Mouse (Mus musculus): Measurements from ENCODE around the gene Rps6ka4. TPM values are rescaled to one million over a fixed set of nuclear protein-coding genes. Genes with fewer than 3 reads are reported as not detected.
A peak's percentile ranks its signal among the peaks of the same experiment; 100 is the strongest.

Gene Rps6ka4
- polyA plus RNA-seq, 1 experiment from 2014 or later: 34.2 TPM

GRCm38 (mm10) chr19:6849506-6850068 lies 9.2 kb upstream of the Rps6ka4 start:
- peaks cover 58% of the 10 kb centered on the region for H3K27me3 ChIP-seq
- no peak overlapping the region for H3K4me3 ChIP-seq (replicated peaks)
- WGBS: 73% methylated on average over 23 of the region's 23 CpGs
- H3K36me3 ChIP-seq: no peaks in the 10 kb centered on the region
- no peak overlapping the region for H3K27ac ChIP-seq (replicated peaks)
- ATAC-seq (ENCODE audit: insufficient number of reproducible peaks, low FRiP score, low TSS enrichment, low read depth): no peak
- H3K9me3 ChIP-seq (replicated peaks): no peaks in the 10 kb centered on the region
- H3K9ac ChIP-seq: no peak overlapping the region
- H3K4me2 ChIP-seq (replicated peaks): no peak overlapping the region
- H3K4me1 ChIP-seq: peaks cover 15% of the 10 kb centered on the region

DNA sequence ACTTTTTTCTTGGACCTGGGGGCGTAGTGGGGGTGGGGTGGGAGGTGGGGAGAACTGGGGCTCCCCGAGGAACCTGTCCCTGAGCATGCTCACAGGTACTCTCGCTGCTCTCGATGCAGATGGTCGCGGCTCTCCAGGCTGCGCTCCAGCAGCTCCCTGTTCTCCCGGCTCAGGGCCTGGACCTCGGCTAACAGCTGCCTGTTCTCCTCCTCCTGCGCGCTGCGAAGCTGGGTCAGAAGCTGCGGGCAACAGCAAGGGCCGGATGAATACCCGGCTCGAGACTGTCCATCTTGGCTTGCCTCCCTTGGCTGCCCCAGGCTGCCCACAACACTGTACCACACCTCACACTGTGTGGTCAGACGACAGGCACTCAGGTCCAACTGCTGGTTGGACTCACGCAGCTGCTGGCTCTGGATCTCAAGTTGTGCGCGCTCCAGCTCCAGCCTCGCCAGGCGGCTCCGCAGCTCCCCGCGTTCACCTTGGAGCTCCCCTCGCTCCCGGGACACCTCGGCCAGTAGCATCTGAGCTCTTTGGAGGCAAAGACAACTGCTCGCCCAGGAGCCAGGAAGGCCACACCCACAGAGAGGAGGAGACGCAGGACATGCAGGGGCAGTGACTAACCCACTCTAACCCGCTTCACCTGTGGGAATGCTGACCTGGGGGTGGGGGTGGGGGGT lies 7.5 kb upstream of the Rps6ka4 start:
- peak overlapping the region; percentile 45 for H3K4me2 ChIP-seq (replicated peaks)
- peaks cover 14% of the 10 kb centered on the region for H3K4me1 ChIP-seq
- H3K36me3 ChIP-seq: no peaks in the 10 kb centered on the region
- 0 out of 2 replicates have a peak overlapping the region, but pooled peaks have one; percentile 16 for H3K9ac ChIP-seq
- peak overlapping the region; percentile 26 for H3K4me3 ChIP-seq (replicated peaks)
- 6% methylated on average over 31 of the region's 31 CpGs for WGBS
- H3K27me3 ChIP-seq: peaks cover 58% of the 10 kb centered on the region
- no peak overlapping the region for H3K27ac ChIP-seq (replicated peaks)
- H3K9me3 ChIP-seq (replicated peaks): no peaks in the 10 kb centered on the region
- no peak for ATAC-seq (ENCODE audit: insufficient number of reproducible peaks, low FRiP score, low TSS enrichment, low read depth)

DNA sequence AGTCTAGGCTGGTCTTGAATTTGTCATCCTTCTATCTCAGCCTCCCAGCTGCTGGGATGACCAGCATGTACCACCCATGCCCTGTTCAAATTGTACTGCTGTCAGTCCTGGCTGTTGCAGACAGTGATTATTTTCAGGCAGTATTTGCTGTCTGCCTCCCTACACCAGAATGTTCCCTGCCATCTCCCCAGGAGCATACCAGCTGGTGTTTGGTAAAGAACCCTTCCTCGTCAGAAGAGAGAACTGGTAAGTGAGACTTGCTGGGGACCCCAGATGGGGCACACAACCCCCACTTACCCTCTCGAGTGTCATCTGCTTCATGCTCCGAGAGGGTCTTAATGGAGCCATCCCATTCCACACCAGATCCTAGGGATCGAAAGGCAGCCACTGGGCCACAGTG lies 5.6 kb upstream of the Rps6ka4 start:
- ATAC-seq (ENCODE audit: insufficient number of reproducible peaks, low FRiP score, low TSS enrichment, low read depth): no peak
- no peak overlapping the region for H3K27ac ChIP-seq (replicated peaks)
- WGBS: 65% methylated on average over 4 of the region's 4 CpGs
- no peaks in the 10 kb centered on the region for H3K36me3 ChIP-seq
- H3K27me3 ChIP-seq: peaks cover 58% of the 10 kb centered on the region
- H3K4me3 ChIP-seq (replicated peaks): no peak overlapping the region
- H3K9ac ChIP-seq: no peak overlapping the region
- peaks cover 18% of the 10 kb centered on the region for H3K4me1 ChIP-seq
- no peaks in the 10 kb centered on the region for H3K9me3 ChIP-seq (replicated peaks)
- H3K4me2 ChIP-seq (replicated peaks): no peak overlapping the region

DNA sequence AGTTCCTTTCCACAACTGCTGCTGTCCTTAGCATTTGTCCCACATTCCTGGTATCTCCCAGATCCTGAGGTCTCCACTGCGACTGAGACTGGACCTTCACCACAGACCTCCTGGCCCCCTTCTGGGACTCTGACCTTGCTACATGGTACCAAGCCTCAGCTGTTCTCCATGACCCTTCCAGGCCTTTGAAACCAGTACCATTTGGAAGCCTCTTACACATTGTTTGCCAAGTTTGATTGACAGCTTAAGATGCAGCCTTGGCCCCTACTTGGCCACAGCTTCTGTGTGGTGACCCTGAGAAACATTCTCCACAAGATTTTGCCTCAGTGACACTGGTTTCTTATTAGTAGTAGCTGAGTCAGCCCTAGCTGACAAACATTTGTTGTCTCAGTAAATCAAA lies 1.9 kb upstream of the Rps6ka4 start:
- Histone ChIP-seq H3K9me3 (replicated peaks) (no peaks in the 10 kb centered on the region), H3K27ac (replicated peaks) (no peak overlapping the region), H3K4me1 (peaks cover 22% of the 10 kb centered on the region), H3K9ac (no peak overlapping the region), H3K4me3 (replicated peaks) (no peak overlapping the region), H3K27me3 (peaks cover 26% of the 10 kb centered on the region), H3K4me2 (replicated peaks) (no peak overlapping the region), H3K36me3 (peaks cover 12% of the 10 kb centered on the region; the same call in 1 of the 2 replicates)
- WGBS: 81% methylated on average over 1 of the region's 1 CpGs
- ATAC-seq (ENCODE audit: insufficient number of reproducible peaks, low FRiP score, low TSS enrichment, low read depth): no peak

GRCm38 (mm10) chr19:6841292-6841597 lies 809 bp upstream of the Rps6ka4 start:
- Histone ChIP-seq H3K4me2 (replicated peaks) (peak overlapping the region; percentile 94; the same call in 1 of the 2 replicates), H3K4me3 (replicated peaks) (peak overlapping the region; percentile 72), H3K36me3 (peaks cover 23% of the 10 kb centered on the region), H3K27me3 (peaks cover 15% of the 10 kb centered on the region), H3K27ac (replicated peaks) (no peak overlapping the region), H3K4me1 (peaks cover 20% of the 10 kb centered on the region), H3K9ac (no peak overlapping the region), H3K9me3 (replicated peaks) (no peaks in the 10 kb centered on the region)
- WGBS: 14% methylated on average over 3 of the region's 3 CpGs
- no peak for ATAC-seq (ENCODE audit: insufficient number of reproducible peaks, low FRiP score, low TSS enrichment, low read depth)

DNA sequence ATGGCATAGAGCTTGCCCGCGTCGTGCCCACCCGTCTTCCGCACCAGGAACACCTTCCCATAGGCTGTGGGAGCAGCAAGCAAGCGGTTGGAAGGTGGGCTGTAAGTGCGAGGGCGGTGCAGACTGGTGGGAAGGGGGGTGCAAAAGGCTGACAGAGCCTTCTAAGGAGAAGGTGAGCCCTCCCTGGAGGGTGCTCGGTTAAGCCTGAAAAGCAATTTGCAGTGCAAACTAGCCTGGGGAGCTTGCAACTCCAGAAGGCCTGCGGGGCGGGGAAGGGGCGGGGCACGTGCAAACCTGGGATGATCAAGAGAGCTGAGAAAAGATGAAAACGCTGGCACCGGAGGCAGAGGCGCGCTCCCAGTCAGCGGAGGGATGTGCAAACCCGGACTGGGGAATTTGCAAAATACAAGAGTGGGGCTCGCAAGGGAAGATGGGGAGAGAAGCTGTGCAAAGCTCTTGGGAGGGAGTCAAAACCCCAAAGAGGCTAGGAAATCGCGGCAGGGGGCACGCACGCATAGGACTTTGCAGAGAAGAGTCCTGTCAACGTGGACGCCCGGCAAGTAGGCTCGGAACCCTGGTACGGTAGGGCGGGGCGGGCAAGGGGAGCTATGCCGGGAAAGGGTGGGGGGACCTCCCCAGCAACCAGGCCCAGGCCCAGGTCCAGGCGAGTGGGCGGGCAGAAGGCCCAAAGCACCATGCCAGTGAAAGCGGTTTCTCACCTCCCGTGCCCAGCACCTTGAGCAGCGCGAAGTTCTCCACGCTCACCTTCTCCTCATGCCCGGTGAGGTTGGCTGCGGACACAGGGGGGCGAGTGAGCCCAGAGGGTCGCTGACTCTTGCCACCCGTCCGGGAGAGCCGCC lies 591 bp downstream of the Rps6ka4 start:
- Histone ChIP-seq H3K36me3 (peaks cover 34% of the 10 kb centered on the region), H3K4me1 (peaks cover 20% of the 10 kb centered on the region), H3K27me3 (peaks cover 5% of the 10 kb centered on the region), H3K9ac (peak overlapping the region; percentile 63), H3K4me2 (replicated peaks) (peak overlapping the region; percentile 94), H3K4me3 (replicated peaks) (peak overlapping the region; percentile 72), H3K27ac (replicated peaks) (peak overlapping the region; percentile 24), H3K9me3 (replicated peaks) (no peaks in the 10 kb centered on the region)
- ATAC-seq (ENCODE audit: insufficient number of reproducible peaks, low FRiP score, low TSS enrichment, low read depth): peak; percentile 40; the same call in 1 of the 2 replicates
- WGBS: 1% methylated on average over 46 of the region's 46 CpGs

GRCm38 (mm10) chr19:6832363-6832762 lies 8.1 kb downstream of the Rps6ka4 start:
- H3K9me3 ChIP-seq (replicated peaks): no peaks in the 10 kb centered on the region
- H3K27ac ChIP-seq (replicated peaks): no peak overlapping the region
- no peak overlapping the region for H3K4me2 ChIP-seq (replicated peaks)
- H3K36me3 ChIP-seq: peaks cover 63% of the 10 kb centered on the region
- peaks cover 16% of the 10 kb centered on the region for H3K4me1 ChIP-seq
- 89% methylated on average over 8 of the region's 8 CpGs for WGBS
- no peak for ATAC-seq (ENCODE audit: insufficient number of reproducible peaks, low FRiP score, low TSS enrichment, low read depth)
- no peak overlapping the region for H3K4me3 ChIP-seq (replicated peaks)
- H3K27me3 ChIP-seq: peaks cover 45% of the 10 kb centered on the region
- H3K9ac ChIP-seq: no peak overlapping the region

DNA sequence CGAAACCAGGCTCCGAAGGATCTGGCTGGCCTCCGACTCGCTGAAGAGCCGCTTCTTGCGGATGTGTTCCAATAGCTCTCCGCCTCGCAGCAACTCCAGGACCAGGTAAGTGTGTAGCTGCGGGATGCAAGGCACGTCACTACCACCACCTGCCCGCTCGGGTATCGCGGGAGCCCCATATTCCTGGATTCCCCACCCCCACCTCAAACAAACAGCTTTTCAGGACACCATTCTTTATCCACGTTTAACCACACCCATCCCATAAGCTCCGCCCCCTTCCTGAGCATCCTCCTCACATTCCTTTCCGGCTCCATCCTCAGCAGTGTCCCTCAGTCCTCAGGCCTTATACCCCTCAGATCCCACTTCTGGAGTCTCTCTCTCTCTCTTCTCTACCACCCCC lies 9.1 kb downstream of the Rps6ka4 start:
- H3K9me3 ChIP-seq (replicated peaks): no peaks in the 10 kb centered on the region
- no peak overlapping the region for H3K9ac ChIP-seq
- peaks cover 52% of the 10 kb centered on the region for H3K36me3 ChIP-seq
- H3K4me3 ChIP-seq (replicated peaks): peak overlapping the region; percentile 12
- no peak overlapping the region for H3K27ac ChIP-seq (replicated peaks)
- peak overlapping the region; percentile 24; the same call in 1 of the 2 replicates for H3K4me2 ChIP-seq (replicated peaks)
- H3K27me3 ChIP-seq: peaks cover 45% of the 10 kb centered on the region
- no peak for ATAC-seq (ENCODE audit: insufficient number of reproducible peaks, low FRiP score, low TSS enrichment, low read depth)
- 27% methylated on average over 17 of the region's 17 CpGs for WGBS
- peaks cover 16% of the 10 kb centered on the region for H3K4me1 ChIP-seq

DNA sequence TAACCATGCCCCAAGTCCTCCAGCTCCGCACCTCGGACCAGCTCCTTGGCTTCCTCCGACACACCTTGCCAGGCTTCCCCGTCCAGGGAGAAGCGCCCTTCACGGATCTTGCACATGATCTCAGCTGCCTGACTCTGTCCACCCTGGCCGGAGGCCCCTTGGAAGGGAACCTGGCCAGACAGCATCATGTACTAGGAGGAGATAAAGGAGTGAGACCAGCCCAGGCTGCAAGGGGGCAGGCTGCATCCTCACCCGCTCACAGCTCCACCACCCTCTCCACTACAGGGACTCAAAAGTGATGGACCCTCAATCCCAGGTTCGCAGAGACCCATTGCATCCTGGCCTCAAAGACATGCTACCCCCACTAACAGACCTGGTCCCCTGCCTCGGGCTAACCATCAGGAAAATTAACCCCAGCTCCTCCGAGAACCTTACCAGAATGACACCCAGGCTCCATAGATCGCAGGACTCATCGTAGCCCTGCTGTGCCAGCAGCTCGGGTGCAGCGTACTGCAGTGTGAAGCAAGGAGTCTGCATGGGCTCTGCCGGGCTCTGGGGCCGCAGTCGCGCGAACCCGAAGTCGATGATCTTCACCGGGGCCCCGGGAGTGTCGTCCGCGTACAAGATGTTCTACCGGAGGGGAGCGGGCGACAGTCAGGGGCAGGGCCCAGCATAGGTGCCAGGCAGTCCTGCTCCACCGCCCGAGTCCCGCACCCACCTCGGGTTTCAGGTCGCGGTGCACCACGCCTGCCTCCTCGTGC lies 9.7 kb downstream of the Rps6ka4 start:
- H3K36me3 ChIP-seq: peaks cover 46% of the 10 kb centered on the region
- no peak for ATAC-seq (ENCODE audit: insufficient number of reproducible peaks, low FRiP score, low TSS enrichment, low read depth)
- peaks cover 45% of the 10 kb centered on the region for H3K27me3 ChIP-seq
- H3K27ac ChIP-seq (replicated peaks): no peak overlapping the region
- no peaks in the 10 kb centered on the region for H3K9me3 ChIP-seq (replicated peaks)
- H3K4me1 ChIP-seq: peaks cover 16% of the 10 kb centered on the region
- H3K4me2 ChIP-seq (replicated peaks): peak overlapping the region; percentile 32; the same call in 1 of the 2 replicates
- peak overlapping the region; percentile 15 for H3K4me3 ChIP-seq (replicated peaks)
- 25% methylated on average over 38 of the region's 38 CpGs for WGBS
- H3K9ac ChIP-seq: no peak overlapping the region

DNA sequence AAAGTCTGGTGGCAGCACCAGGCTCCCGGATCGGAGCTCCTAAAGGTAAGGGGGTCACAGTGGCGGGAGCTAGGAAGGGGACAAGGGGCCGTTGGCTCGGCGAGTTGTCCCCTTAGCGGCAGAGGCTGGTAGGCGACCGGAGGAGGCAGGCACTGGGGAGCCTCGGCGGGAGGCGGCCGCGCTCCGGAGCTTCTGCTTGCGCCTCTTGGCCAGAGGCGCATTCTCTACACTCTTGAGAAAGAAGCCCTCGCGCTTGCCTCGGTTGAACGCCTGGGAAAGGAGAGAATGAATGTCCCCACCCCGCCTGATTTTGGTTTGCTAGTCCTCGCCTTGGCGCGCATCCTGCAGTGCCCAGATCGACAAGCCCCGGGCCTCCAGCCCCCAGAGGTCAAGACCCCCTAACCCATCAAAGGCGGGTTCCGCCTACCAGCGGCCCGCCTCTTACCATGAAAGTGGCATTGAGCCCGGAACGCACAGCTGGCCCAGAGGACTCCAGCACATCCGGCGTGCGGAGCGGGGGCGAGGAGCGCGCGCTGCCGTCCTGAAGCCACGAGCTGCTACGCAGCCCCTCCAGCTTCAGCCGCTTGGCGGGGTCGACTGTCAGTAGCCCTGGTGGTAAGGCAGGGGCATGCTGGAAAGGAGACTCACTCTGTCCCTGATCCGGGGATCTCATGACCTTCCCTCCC lies 10.4 kb downstream of the Rps6ka4 start:
- no peaks in the 10 kb centered on the region for H3K9me3 ChIP-seq (replicated peaks)
- H3K4me3 ChIP-seq (replicated peaks): peak overlapping the region; percentile 15; the same call in 1 of the 2 replicates
- 0 out of 2 replicates have a peak, but pooled peaks have one; percentile 35 for ATAC-seq (ENCODE audit: insufficient number of reproducible peaks, low FRiP score, low TSS enrichment, low read depth)
- peaks cover 42% of the 10 kb centered on the region for H3K36me3 ChIP-seq
- no peak overlapping the region for H3K27ac ChIP-seq (replicated peaks)
- no peak overlapping the region for H3K9ac ChIP-seq
- H3K27me3 ChIP-seq: peaks cover 45% of the 10 kb centered on the region
- peak overlapping the region; percentile 32 for H3K4me2 ChIP-seq (replicated peaks)
- peaks cover 16% of the 10 kb centered on the region for H3K4me1 ChIP-seq
- 16% methylated on average over 48 of the region's 48 CpGs for WGBS

Data from embryonic facial prominence, embryonic 15.5 days (tissue).